Mouse (Mus musculus) heart, postnatal 0 days (tissue): ENCODE measurements at regions not wholly inside any gene's neighbourhood (a gene's known extent, or its start where the extent isn't known, plus 50 kb on each side); places are given as distances from the start of the nearest gene placed in this dataset.

Experiments used
- CTCF ChIP-seq: IDR thresholded peaks from 2 replicates; pipeline ENCODE4 v1.5.1; 2016; ENCODE audit warnings: antibody characterized with exemption, control low read depth, low read depth
- EP300 ChIP-seq: IDR thresholded peaks from 2 replicates; pipeline ENCODE4 v1.6.1; 2016; ENCODE audit warnings: antibody characterized with exemption, low read depth

DNA sequence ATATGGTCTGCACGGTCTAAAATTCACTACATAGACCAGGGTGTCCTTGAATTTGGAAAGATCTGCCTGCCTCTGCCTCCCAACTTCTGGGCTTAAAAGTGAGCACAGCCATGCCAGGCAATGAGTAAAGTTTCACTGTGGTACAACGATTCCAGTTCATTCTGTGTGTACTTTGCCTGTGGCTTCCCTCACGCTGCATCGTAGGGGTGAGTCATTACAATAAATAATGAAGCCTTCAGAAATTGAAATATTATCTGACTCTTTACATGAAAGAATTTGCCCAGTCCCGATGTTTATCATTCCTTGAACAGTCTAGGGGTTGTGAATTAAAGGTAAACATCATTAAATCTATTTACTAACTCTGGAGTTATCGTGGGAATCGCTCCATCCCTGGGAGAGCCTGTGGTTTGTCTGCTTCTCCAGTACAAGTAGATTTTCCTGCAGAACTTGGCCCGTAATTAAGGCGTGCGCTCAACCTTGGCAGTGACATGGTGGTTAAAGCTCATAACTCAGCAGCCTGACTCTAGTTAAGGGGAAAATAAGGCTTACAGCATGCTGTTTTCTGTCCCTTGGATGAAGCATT lies 174.7 kb upstream of the Rhobtb1 start:
- TF ChIP-seq CTCF, result no peak
- no peak for TF ChIP-seq EP300
